Mouse (Mus musculus): ENCODE measurements around the gene a.

DNA sequence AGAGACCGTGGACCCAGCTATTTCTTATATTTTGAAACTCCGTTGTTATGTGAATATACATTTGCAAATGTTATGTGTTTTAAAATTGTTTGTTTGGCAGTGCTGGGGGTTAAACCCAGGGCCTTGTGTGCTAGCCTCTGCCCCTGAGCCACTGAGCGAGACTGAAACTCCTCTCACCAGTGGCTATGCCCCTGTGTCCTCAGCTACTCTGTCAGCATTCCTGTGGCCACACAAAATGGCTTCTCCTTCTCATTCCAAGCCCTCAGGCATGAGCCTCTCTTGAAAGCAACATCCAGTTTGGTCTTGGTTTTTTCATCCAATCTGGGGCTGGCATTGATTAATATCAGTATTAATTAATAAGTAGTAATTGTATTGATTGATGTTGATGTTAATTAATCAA lies 168.7 kb downstream of the a start:
- TF ChIP-seq POLR2A (IDR thresholded peaks at IDR 0.05; ENCODE audit: borderline replicate concordance, control insufficient read depth, low read depth, low read length) (no peak), CTCF (IDR thresholded peaks at IDR 0.05; ENCODE audit: control insufficient read depth, insufficient read depth, low read length) (no peak)

Data from bone marrow, adult 2 months (tissue).